Mouse (Mus musculus) adrenal gland, postnatal 4 days (tissue): Measurements from ENCODE around the gene Mei1. TPM values are rescaled to one million over a fixed set of nuclear protein-coding genes. Genes with fewer than 3 reads are reported as not detected.

Experiments
- DNase-seq, 2 experiments: peaks; one replicate each; pipeline ENCODE4 v3.0.0; 2021 to 2022; ENCODE audit warnings: low spot score in 2 of 2, mixed read lengths in 2 of 2
- total RNA-seq, 2 experiments: library from RNA; stranded (reverse); gene quantifications; 2 replicates each; pipeline ENCODE4 v1.2.3; 2021

The Mei1 gene
- total RNA-seq, 2 experiments from 2014 or later, result 3.5 to 3.8 TPM

DNA sequence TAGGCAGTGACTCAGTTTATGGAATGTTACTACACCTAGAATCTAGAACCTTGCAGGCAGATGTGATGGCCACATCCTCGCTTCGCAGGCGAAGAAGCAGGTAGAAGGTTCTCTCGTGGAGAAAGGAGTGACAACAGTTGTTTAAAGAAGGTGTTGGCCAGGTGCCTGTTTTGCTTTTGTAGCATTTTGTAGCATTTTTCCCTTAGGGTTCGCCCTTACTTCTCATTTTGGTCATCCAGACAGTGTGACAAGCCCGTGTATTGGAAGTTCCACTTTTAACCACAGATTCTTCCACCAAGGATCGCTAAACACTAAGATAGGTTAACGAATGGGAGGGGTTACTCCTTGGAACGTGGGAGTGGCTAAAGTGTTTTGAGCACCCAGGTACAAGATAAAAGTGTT is 78.7 kb downstream of the Mei1 start:
- DNase-seq, result no peak

DNA sequence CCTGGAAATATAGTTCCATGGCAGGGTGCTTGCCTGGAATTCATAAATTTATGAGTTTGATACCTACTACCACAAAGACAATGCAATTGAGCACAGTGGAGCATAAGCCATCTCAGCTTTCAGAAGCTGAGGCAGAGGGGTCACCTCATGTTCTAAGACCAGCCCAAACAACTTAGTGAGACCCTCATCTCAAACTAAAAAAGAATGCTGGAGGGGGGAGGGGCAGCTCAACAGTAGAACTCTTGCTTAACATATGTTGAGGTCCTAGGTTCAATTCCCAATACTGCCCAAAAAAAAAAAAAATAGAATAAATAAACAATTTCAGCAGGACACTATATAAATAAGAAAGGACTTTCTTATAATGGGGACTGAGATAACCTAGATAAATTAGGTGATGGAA is 80.2 kb downstream of the Mei1 start:
- no peak for DNase-seq

DNA sequence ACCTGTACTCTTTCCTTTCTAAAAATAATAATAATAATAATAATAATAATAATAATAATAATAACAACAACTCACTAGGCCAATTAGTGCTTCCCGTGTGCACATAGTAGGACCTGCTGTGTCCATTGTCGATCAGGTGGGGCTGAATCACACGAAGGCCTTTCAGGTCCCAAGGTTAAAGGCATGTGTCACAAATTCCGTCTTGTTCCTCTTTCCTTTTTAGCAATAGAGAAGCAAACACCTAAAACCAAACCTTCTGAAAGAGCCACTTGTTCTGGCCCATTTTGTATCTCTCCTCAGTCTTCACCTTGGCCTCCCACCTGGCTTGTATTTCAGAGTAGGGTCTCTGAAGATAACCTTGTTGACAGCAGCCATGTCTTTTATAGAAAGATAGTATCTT is 81.4 kb downstream of the Mei1 start:
- DNase-seq, result no peak

DNA sequence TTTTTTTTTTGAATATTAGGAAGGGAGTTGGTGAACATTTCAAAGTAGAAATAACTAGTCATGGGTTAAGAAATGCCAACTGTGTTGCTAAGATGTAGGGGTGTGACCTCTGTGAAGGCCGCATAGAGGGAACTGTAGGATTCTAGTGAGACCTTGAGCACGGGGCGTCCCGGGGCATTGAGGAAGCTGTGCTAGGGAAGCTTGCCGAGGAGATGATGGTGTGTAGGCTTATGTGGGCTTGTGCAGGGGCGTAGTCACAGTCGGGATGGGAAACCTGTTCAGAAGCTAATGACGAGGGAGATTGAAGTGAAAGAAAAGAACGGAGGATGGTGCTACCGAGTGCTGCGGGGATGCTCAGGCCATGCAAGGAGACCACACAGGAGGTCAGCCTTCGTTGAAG is 82.2 kb downstream of the Mei1 start:
- no peak for DNase-seq

DNA sequence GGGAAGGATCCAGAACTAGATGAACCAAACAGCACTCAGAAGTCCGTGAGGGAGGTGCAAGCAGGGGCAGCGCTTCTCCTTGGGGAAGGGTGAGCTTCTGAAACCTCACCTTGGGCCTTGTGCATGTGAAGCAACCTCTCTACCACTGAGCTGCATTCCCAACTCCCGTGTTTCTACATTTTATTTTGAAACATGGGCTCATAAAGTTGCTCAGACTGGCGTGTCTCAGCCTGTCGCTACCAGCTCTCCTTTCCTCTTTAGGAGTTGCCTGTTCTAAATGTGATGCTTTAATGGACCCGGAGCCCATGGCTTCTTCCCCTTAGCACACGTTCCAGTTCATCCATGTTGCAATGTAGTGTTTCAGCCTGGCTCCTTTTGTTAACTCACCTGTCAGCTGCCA is 82.6 kb downstream of the Mei1 start:
- no peak for DNase-seq

DNA sequence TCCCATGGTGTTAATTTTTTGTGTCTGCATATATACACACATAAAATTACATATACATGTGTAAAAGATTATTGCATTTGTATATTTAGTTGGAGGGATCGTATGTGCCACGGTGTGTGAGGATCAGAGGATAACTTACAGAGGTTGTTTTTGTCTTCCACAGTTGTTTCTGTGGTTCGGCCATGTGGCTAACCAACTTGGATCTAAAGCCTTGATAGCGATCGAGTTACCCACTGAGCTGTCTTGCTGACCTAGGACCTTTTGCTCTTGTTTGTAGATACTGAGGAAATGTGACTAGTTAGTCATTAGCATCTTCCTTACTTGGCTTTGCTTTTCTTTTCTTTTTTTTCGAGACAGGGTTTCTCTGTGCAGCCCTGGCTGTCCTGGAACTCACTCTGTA is 86.5 kb downstream of the Mei1 start:
- DNase-seq, result no peak

DNA sequence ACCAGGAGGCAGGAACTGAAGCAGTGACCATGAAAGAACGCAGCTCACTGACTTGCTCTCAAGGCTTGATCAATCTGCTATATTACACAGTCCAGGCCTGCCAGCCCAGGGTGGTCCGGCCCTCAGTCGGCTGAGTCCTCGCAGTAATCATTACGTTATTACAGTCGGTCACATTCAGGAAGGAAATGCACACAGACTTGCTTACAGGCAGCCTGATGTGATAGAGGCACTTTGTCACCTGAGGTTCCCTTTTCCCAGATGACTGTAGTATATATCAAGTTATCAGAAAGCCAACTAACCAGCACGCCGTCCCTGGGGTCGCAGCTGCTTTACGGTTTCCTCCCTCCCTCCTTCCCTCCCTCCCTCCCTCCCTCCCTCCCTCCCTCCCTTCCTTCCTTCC is 87.1 kb downstream of the Mei1 start:
- no peak for DNase-seq

DNA sequence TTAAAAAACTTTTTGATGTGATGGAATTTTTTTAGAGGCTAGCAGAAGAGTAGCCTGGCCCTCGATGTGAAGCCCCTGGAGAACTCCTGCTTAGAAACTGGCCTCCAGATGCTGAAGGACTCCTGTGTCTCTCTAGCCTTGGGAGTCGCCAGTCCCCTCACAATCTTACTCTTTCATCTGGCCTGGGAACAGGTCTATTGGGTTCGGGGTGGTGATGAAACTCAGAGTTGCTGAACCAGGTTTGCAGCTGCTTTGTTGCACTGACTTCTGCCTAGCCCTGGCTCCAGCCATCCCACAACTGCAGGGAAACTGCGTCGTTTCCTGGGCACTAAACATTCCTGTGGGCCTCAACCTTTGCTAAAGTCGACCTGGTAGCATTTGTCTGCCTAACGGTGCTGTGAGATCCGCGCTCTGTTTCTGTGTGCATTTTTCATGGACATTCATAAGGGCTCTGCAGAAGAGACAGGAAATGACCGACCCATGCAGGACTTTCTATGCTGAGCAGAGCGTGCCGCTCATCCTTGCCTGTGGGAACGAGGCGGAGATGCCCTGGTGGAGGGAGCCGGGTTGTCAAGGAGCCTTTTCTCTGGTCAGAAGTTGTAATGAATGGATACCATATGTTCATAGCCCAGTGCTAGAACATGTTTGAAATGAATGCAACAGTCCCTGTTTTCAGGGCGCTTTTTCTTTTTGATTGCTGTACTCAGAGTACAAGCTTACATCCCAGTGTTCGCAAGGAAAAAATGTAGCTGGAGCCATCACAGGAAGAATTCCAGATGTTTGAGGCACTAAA is 88.6 kb downstream of the Mei1 start:
- DNase-seq, result no peak

DNA sequence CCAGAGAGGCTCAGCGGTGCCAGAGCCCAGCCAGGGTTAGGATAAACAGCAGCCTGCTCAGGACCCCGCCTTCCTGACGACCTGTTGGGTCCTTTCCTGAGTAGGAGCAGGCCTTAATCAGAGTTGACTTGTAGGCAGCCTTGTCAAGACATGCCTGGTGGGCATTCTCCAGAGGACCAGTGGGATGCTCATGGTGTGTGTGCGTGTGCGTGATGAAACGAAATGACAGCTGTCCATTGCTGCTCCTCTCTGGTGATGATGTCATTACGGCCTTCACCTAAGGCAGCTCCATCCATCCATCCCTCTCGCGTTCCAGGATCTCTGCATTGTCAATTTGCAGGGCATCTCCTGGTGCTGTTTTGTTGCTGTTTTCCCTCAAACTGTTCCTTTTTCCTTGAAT is 89.7 kb downstream of the Mei1 start:
- DNase-seq, result no peak

DNA sequence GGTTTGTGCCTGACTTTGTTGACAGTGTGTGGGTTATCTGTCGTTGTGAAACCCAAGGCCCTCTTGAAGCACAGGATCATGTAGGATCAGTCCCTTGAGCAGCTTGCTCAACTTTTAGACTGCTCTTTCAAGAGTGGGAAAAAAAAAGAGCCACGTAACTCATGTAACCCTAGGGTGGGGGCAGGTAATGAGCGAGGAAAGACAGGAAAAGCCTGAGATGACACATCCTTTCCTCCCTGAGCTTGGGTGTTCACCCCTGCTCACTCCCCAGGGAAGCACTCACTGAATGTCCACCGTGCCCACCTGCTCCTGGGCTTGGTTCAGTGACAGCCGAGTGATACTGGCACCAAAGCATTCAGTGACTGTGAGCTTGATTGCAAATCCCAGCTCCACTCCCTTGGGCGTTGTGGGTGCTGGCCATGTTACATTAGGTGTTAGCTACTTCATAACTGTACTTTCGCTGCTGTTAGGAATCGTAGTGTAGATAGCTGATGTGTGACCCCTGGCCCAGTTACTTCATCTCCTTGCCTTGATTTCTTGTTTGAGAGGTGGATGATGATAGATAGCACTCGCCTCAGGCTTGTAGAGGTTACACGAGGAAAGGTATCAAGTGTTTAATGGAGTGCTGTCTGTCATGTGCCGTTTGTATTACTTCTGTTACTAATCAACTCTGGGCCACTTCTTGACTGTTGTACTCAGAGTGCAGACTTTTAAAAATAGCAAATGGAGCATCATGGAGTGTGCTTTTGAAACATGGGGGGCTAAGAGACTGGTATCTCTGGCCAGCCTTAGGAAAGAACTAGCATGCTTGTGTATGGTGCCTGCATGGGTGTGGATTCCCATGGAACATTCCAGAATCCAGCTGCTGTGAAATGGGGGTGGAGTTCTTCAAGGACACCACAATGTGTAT is 91.2 kb downstream of the Mei1 start:
- DNase-seq, result no peak

DNA sequence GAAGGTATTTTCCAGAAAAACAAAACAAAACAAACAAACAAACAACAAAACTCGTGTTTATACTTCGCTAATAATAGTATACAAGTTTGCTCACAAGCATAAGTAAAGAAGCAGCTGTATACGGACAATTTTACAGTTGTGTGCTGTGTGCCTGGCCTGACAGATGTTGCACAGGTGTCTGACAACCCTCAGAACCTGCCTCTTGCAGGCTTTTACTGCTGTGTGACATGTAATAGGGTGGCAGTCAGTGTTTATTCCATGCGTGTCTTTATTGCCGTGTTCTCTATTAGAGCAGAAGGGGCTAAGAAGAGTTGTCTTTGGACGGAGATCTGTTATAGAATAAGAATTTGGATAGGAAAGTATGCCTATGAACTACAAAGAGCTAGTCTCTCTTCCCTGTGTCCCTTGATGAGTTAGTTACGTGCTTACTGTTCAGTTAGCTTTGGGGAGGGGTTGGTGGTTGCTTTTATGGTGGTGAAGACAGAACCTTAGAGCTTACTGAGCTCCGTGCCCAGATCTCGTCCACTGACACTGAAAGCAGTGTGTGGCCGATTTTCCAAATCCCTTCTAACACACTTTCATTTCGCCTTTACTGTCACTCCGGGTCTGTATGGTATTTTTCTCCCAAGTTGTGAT is 92.3 kb downstream of the Mei1 start:
- DNase-seq, result no peak

DNA sequence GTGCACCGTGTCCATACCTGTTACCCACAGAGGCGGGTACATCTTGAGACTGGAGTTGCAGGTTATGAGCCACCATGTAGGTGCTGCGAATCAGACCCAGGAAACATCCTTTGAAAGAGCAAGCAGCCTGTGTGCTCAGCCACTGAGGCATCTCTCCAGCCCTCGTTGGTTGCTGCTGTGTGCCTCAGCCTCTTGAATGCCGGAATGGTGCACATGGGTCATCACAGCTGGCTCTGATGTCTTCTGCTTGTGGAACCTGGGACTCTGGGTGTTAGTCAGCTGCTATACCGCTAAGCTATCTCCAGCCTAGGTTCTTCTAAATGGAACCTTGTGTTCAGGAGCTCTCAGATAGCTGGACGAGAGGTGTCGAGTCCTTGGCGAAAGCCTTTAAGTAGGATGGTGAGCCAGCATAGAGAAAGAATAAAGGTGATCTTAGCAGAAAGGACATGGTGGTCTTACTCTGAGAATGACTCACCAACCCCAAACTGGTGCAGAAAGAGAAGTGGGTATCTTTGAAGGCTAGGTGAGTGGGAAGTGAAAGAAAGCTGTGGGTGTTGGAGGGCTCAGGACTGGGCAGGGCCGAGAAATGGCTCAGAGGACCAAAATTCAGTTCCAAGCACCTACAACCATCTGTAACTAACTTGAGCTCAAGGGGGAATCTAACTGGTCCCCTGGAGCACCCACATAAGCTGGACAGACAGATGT is 93.7 kb downstream of the Mei1 start:
- DNase-seq, result no peak

DNA sequence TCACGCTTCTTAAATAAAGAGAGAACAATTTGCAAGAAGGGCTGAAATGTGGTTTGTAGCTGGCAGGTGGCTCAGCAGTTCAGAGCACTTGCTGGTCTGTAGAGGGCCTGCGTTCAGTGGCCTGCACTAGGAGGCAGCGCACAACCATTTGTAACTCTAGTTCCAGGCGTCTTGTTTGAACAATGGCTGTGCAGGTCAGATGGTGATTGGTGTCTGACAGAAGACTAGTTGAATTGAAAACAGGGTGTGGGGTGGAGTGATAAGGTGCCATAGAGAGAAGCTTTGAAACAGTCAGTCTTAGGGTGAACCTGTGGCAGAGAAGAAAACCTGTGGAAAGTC is 94.2 kb downstream of the Mei1 start:
- no peak for DNase-seq

DNA sequence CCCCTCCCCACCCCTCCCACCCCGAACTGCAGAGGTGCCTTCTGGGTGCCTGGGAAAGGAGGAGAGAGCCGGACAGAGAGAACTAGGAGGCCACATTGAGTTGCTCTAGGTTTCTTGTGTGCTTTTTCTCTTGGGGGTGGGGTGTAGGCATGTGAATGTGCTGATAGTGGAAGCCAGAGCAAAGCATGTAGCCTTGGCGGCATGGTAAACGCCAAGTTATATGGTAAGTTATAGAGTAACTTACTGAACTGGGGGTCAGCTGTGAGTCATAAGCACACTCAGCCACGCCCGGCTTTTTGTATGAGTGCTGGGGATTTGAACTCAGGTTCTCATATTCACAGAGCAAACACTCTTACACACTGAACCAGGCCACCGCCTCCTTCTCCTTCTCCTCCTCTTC is 94.7 kb downstream of the Mei1 start:
- DNase-seq, result no peak

DNA sequence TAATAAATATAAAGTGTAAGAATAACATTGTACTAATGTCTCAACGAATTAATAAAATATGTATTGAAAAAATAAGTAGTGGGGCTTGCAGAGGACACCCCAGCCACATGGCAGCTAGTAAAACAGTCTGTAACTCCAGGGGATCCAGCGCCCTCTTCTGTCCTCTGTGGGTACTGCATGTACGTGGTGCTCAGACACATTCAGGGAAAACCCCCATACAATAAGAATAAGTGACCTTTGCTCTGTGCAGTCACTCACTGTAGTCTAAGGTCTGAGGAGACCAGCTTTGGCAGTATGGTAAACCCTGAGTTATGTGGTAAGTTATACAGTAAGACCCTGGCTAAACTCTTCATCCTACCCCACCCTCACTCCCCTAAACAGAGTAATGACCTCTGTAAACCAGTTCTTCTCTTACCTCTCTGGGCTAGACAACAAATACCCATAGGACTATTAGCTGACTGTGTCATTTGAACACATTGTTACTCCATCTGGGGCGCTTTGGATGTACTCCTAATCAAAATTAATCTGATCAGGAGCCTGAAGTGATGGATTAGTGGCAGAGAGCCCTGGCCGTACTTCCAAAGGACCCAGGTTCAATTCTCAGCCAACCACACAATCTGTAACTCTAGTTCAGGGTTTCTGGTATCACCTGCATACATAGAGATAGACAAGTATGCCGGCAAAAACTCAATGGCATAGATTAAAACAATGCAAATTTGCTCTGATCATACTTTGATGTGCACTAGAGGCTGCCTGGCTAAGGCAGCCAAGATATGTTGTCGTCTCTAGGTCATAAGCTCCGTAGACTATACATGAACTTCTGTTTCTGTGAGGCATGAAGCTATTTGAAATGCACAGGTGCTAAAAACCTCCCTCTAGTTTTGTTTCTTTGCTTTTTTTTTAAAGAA is 95.8 kb downstream of the Mei1 start:
- DNase-seq, result peak; percentile 61 to 68

DNA sequence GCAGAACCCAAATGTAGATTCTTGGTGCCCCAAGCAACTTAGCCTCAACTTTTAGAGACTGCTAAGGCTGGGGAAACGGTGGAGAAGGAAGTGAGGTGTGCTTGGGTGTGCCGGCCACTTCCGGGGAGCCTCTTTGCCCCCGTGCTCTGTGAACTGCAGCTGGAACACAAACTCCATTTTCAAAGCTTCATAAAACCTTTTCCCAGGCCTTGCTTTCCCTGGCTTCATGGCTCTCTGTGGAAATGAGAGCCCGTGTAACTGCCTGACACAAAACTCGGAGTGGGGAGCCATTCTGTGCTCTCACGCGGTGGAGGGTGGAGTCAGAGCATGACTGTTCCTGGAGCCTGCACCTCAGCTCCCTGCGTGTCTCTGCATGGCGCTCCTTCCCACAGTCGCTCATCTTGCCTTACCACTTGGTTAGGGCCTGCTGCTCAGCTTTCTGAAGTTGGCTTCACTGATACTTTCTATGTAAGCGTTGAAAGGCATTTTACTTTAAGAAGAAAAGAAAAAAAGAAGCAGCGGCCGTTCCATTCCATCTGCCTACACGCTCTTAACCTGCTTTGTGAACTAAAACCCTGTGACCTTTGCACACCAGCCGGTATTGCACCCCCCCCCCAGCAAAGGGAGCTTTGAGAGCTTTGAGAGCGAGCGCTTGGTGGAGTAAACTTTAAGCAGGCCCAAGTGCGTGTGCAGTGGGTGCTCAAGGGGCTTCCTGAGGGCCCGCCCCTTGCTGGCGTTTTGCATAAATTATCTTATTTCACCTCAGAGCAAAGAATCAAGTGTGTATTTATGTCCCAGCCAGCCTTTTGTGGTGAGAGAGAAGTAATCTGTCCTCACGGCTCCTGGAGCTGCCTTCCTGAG is 96.7 kb downstream of the Mei1 start:
- no peak for DNase-seq

DNA sequence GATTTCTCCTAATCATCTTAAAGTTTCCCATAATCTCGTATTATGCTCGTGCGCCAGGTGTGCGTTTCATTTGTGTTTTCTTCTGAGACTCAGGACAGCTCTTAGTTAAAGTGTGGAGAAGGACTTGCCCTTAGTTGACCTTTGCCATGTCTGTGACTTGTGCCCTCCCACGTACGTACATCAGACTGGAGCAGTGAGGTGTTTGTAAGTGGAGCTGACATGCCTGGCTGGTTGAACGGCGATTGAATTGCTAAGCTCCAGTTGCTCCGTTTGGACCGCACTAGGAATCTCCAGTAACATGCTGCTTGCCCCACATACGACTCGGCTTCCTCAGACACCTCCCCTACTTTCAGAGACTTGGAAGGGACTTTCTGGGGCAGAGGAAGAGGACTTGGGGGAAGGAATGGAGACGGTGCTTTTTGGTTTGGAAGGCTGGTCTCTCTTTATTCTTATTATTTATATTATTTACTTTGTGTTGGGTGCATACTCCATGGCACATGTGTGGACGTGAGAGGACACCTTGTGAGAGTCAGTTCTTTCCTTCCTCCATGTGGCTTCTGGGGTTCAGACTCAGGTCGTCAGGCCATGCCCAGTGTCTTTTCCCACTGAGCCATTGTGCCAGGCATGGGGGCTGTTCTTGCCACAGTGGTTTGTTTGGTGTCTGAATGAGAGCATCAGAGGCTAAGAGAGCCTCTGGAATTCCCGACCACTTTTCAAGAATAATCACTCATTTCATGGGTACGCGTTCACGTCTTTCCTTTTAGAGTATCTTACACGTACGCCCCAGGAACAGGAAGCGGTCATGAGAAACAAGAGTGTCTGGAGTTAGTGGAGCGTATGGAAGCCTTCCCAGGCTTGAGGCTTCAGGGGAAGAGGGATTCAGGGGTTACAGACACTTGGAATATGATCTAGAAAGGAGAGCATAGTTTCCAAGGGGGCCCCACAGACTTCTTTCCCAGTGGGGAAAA is 97.7 kb downstream of the Mei1 start:
- no peak for DNase-seq

DNA sequence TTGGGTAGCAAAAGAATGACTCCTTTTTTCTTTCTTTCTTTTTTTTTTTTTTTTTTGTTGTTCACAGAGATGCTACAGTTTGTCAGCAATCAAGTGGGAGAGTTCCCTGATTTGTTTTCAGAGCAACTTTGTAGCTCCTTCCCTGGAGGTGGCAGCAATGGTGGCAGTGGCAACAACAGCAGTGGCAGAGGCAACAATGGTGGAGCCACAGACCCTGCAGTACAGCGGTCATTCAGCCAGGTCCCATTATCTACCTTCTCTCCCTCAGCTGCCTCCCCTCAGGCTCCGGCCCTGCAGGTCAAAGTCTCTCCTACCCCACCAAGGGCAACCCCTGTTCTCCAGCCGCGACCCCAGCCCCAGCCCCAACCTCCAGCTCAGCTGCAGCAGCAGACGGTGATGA is 99.9 kb downstream of the Mei1 start:
- DNase-seq, result no peak
